ENCODE assay signal across 25 mouse cellular contexts in genomic region chr10:59564551-59564950, GRCm38 (mm10). TPM values are rescaled to one million over a fixed set of nuclear protein-coding genes. Genes with fewer than 3 reads are reported as not detected.
A peak's percentile ranks its signal among the peaks of the same experiment; 100 is the strongest.
DNase-seq lines count a peak whose midpoint lies in the region; ATAC-seq and TF ChIP-seq lines count a peak whose summit lies in the region.
"Had no signal": no experiment of that assay in that cellular context is flagged by ENCODE, and none has a peak within 500 bp of the region (broad histone marks: within the 10 kb centered on the region; RNA-seq: fewer than 3 reads in every experiment).

No protein-coding gene starts in this region.

- no peak overlapping the region for H3K27ac ChIP-seq in intestine, postnatal 0 days (ENCODE audit: low read depth, low read length)
- H3K27ac ChIP-seq: hindbrain, embryonic 13.5 days; intestine, embryonic 15.5 days; stomach, embryonic 15.5 days had no signal

- no peak overlapping the region for H3K9ac ChIP-seq in intestine, postnatal 0 days (ENCODE audit: low read depth, low read length)
- H3K9ac ChIP-seq: hindbrain, embryonic 13.5 days; intestine, embryonic 15.5 days; stomach, embryonic 15.5 days had no signal

- no peaks in the 10 kb centered on the region for H3K9me3 ChIP-seq in intestine, postnatal 0 days (ENCODE audit: control insufficient read depth)
- H3K9me3 ChIP-seq: hindbrain, embryonic 13.5 days; intestine, embryonic 15.5 days; stomach, embryonic 15.5 days had no signal

- H3K27me3 ChIP-seq in C2C12 (ENCODE audit: control insufficient read depth, insufficient read depth, insufficient read length): no peaks in the 10 kb centered on the region
- no peaks in the 10 kb centered on the region for H3K27me3 ChIP-seq in intestine, postnatal 0 days (replicated peaks; ENCODE audit: control insufficient read depth, insufficient read depth, low read length)
- H3K27me3 ChIP-seq: hindbrain, embryonic 13.5 days; intestine, embryonic 15.5 days; stomach, embryonic 15.5 days had no signal

- H3K36me3 ChIP-seq in C2C12 (ENCODE audit: control insufficient read depth, insufficient read depth): peaks cover 8% of the 10 kb centered on the region
- H3K36me3 ChIP-seq in intestine, postnatal 0 days (ENCODE audit: control insufficient read depth, insufficient read depth): peaks cover 14% of the 10 kb centered on the region; the same call in 1 of the 2 replicates
- H3K36me3 ChIP-seq: hindbrain, embryonic 13.5 days; intestine, embryonic 15.5 days; stomach, embryonic 15.5 days had no signal

- no peak overlapping the region for H3ac ChIP-seq in C2C12 (ENCODE audit: control insufficient read depth, insufficient read length, low read depth)

- 0 out of 2 replicates have a peak, but pooled peaks cover 3% of the 10 kb centered on the region for H3K4me1 ChIP-seq in intestine, postnatal 0 days (replicated peaks; ENCODE audit: control insufficient read depth, insufficient read depth, low read length)

- peaks cover 30% of the 10 kb centered on the region for H3K79me3 ChIP-seq in C2C12 (ENCODE audit: low read depth)

- WGBS in intestine, postnatal 0 days: 85% methylated on average over 5 of the region's 5 CpGs

- no peak overlapping the region for H3K4me2 ChIP-seq in intestine, postnatal 0 days (replicated peaks; ENCODE audit: low read depth)
- H3K4me2 ChIP-seq: hindbrain, embryonic 13.5 days; intestine, embryonic 15.5 days; stomach, embryonic 15.5 days had no signal

- peak; percentile 70 for DNase-seq in NIH3T3 (ENCODE audit: low read depth)
- DNase-seq in gastrocnemius, adult 8-10 months (ENCODE audit: low spot score in 2 of 2): no peak
- DNase-seq: adrenal gland, postnatal 36 days; cerebellum, adult 11 months; cerebellum, postnatal 36 days; heart, adult 18-20 months; kidney, postnatal 10 days; layer of hippocampus, adult 9-11 months; lung, adult 18-20 months had no signal

- ATAC-seq in hematopoietic stem cell, adult 5-6 weeks (replicated peaks in 1 of 2; ENCODE audit: insufficient read depth in 1 of 2, low FRiP score in 2 of 2, low TSS enrichment in 1 of 2, low read depth in 1 of 2, poor library complexity in 2 of 2, severe bottlenecking in 2 of 2): peak; percentile 54 to 82; a peak in 2 of 4 replicates
- peak; percentile 89 for ATAC-seq in megakaryocyte progenitor cell, adult 5-6 weeks (replicated peaks; ENCODE audit: poor library complexity)
- no peak for ATAC-seq in CD4-positive, CD25-positive, alpha-beta regulatory T cell, adult 4 months
- no peak for ATAC-seq in intestine, postnatal 0 days
- ATAC-seq: intestine, embryonic 15.5 days had no signal

- TF ChIP-seq CTCF in C2C12 (IDR thresholded peaks at IDR 0.05; ENCODE audit: control insufficient read depth, insufficient read depth, insufficient read length): no peak
- TF ChIP-seq CTCF in intestine, postnatal 0 days (IDR thresholded peaks at IDR 0.05; ENCODE audit: low read depth): no peak

- H3K79me2 ChIP-seq in C2C12 (ENCODE audit: control insufficient read depth, insufficient read depth): peaks cover 95% of the 10 kb centered on the region

- H3K4me3 ChIP-seq in C2C12 (ENCODE audit: insufficient read depth, poor library complexity, severe bottlenecking): no peak overlapping the region
- no peak overlapping the region for H3K4me3 ChIP-seq in intestine, postnatal 0 days (ENCODE audit: low read depth, low read length)
- H3K4me3 ChIP-seq: hindbrain, embryonic 13.5 days; intestine, embryonic 15.5 days; stomach, embryonic 15.5 days had no signal

TF ChIP-seq in C2C12, 6 proteins besides CTCF, POLR2A, EP300 and RAD21:
- TF ChIP-seq USF1 (IDR thresholded peaks at IDR 0.05; ENCODE audit: low read depth): no peak
- TF ChIP-seq CEBPB (IDR thresholded peaks at IDR 0.05; ENCODE audit: low read depth): peak; percentile 57
- TF ChIP-seq MYOG (IDR thresholded peaks at IDR 0.05; ENCODE audit: control insufficient read depth, extremely low read depth, insufficient read length): no peak

RNA-seq across cellular contexts. Expression of gene Gm10322, which starts 51.3 kb away (rescaled TPM):
- 0.25 TPM for polyA plus RNA-seq in C2C12 (2012; fragmentation: generic; extraction: Trizol)
- total RNA-seq in hematopoietic stem cell, adult 5-6 weeks (2017): not detected in 2 replicates
- total RNA-seq in megakaryocyte progenitor cell, adult 5-6 weeks (2015): not detected in 2 replicates
- total RNA-seq in megakaryocyte progenitor cell, adult 5-6 weeks (2017): not detected in 2 replicates
- not detected for total RNA-seq in gastrocnemius, adult 8-10 months (2022)
- polyA plus RNA-seq in CD4-positive, CD25-positive, alpha-beta regulatory T cell, adult 4 months (2017; shearing (Covaris generic)): not detected
- polyA plus RNA-seq in intestine, postnatal 0 days (2015; fragmentation: Nextera tagmentation; extraction: Ambion mirVana): not detected in 2 replicates
- total RNA-seq: adrenal gland, postnatal 36 days; heart, adult 18-20 months; left cerebral cortex, postnatal 14 days; megakaryocyte-erythroid progenitor cell, adult 5-6 weeks; midbrain, postnatal 0 days had no signal
- polyA plus RNA-seq: embryonic facial prominence, embryonic 11.5 days; frontal cortex, adult 2 months; heart, embryonic 16.5 days; intestine, embryonic 15.5 days; midbrain, postnatal 0 days; neural tube, embryonic 14.5 days; small intestine, adult 2 months; stomach, embryonic 15.5 days had no signal

RNA-seq across cellular contexts. Expression of gene Mcu, which starts 51.9 kb away (rescaled TPM):
- 23.3 TPM for polyA plus RNA-seq in C2C12 (2012; fragmentation: generic; extraction: Trizol)
- 23.1 and 26.9 TPM in 2 replicates for total RNA-seq in hematopoietic stem cell, adult 5-6 weeks (2017)
- 39.5 and 43.0 TPM in 2 replicates for total RNA-seq in megakaryocyte progenitor cell, adult 5-6 weeks (2015)
- 57.3 and 60.1 TPM in 2 replicates for total RNA-seq in megakaryocyte progenitor cell, adult 5-6 weeks (2017)
- total RNA-seq in gastrocnemius, adult 8-10 months (2022): 10 to 100 TPM; 37.1 to 42.2 (median 41.1) TPM
- polyA plus RNA-seq in CD4-positive, CD25-positive, alpha-beta regulatory T cell, adult 4 months (2017; shearing (Covaris generic)): 10 to 100 TPM; 21.6 to 23.7 TPM
- 63.3 and 65.2 TPM in 2 replicates for polyA plus RNA-seq in intestine, postnatal 0 days (2015; fragmentation: Nextera tagmentation; extraction: Ambion mirVana)

Comparison
In these comparisons a context has a peak if more than half of its experiments do, and no peak if none do; other contexts are left out.
1. ATAC-seq: peak in hematopoietic stem cell, adult 5-6 weeks (2 of 2) and megakaryocyte progenitor cell, adult 5-6 weeks (single experiment); none in CD4-positive, CD25-positive, alpha-beta regulatory T cell, adult 4 months (single experiment) and intestine, postnatal 0 days (single experiment).